Mouse (Mus musculus) induced T-regulatory cell, adult 2 months (primary cell): ENCODE measurements around the gene Psmc3.
A peak's percentile ranks its signal among the peaks of the same experiment; 100 is the strongest.
"Not testable (repeated sequence)": the region's sequence is repeated elsewhere in the genome, so short reads cannot be mapped to it uniquely, and the experiment has no call there.

Experiments
- DNase-seq: peaks from one replicate; pipeline ENCODE4 v3.0.0-alpha.2; 2012; ENCODE audit warnings: low read depth

Psmc3 gene

DNA sequence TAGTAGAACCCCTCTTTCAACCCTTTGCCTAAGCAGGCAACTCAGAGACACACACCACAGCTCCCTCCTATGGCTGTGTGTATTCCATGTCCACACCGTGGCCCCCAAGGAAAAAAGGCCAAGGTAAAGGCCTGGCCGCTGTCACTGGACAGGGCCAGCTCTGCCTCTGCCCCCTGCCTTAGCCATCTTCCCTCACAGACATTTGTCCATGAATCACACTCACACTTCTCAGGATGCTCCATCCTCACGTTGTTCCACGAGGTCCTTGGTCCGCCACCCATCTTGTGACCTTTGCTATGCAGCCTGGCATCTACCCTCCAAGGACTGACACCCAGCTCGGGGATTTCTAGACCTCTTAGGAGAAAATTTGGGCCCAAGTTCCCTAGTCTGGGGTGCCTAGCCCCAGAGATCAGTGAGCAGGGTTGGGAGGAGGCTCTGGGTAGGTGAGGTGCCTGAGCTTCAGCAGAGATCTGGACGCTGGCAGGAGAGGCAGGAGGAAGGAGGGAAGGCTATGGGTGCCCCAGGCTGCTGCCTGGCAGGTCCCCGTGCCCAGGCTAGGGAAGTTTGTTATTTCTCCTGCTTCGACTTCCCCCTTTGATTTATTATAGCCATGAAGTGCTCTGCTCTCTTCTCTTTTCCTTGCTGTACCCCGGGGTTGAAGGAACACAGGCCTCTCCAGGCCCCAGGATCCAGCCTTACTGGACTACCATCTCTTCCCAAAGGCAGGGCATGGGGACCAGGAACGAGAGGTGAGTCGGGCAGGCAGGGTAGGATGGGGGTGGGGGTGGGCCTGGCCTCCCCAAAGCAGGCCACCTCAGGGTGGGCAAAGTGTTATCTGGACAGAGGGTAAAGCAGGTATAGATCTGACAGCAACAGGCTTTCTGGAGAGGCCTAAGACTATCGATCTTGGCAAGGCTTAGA is 28.2 kb downstream of the Psmc3 start, which contains the start of gene Spi1:
Gene Spi1 (plus strand): TSS at position 616 of the 921 bp plus-strand sequence.
- no peak for DNase-seq

DNA sequence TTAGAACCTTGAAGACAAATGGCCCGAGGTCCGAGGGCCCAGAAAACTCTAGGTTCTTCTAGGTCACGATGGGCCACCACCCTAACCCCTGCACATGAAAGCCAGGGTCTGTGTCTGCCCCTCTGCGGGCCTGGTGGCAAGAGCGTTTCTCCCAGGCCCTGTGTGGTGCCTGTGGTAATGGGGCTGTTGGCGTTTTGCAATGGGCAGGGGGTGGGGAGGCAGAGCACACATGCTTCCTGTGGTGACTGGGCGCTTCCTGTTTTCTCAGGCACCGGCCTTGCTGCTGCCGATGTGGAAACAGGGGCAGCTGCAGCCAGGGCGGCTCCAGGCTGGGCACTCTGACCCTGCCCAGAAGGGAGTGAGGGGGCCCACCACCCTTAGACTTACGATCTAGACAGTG is 29.0 kb downstream of the Psmc3 start:
- DNase-seq: peak; percentile 84

DNA sequence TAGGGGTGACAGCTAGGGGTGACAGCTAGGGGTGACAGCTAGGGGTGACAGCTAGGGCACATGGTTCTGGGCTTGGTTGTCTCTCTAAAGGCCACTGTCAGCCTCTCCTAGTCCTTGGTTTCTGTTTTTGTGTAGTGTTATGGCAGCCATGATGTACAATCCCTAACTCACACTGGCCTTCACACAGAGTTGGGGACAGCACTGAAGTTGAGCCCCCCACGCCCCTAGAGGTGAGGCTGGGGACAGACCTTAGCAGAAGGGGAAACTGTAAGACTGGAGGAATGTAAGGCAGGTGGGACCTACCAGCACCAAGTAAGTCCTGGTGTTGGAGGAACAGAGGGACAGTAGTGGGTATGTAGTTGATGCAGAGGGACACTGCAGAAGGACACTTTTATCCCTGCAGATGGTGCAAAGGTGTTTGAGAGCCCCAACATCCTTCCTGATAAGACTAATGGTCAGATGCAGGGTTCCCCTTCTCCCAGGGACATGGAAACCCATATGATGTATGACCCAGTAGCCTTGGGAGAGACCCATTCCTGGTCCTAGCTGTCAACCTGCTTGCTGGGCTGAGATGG is 29.6 kb downstream of the Psmc3 start:
- peak; percentile 33 for DNase-seq

DNA sequence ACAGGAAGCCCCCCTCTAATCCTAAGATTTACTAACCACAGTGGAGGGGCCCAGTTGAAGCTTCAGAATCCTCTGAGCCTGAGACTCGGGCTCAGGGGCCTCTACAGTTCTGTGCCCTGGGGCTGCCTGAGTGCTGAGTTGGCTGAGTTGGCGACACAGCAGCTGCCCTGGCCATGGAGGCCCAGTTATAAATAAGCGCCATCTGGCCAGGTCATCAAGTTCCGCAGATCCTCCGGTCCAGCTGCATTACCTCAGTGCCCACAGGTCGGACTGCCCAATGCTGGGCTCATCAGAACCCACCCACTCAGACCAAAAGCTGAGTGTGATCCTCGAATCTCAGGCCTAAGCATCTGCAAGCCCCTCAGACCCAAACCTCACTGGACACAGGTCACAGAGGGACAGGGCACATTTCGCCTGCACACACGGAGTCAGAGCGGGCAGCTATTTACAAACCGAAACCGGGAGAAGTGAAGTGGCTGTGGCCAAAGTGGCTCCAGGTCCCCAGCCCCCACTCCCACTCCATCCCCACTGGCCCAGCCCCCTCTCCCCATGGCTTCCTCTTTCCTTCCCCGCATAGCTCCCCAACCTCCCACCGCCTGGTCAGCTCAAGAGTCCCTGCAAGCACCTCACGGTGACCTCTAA is 30.5 kb downstream of the Psmc3 start:
- no peak for DNase-seq

DNA sequence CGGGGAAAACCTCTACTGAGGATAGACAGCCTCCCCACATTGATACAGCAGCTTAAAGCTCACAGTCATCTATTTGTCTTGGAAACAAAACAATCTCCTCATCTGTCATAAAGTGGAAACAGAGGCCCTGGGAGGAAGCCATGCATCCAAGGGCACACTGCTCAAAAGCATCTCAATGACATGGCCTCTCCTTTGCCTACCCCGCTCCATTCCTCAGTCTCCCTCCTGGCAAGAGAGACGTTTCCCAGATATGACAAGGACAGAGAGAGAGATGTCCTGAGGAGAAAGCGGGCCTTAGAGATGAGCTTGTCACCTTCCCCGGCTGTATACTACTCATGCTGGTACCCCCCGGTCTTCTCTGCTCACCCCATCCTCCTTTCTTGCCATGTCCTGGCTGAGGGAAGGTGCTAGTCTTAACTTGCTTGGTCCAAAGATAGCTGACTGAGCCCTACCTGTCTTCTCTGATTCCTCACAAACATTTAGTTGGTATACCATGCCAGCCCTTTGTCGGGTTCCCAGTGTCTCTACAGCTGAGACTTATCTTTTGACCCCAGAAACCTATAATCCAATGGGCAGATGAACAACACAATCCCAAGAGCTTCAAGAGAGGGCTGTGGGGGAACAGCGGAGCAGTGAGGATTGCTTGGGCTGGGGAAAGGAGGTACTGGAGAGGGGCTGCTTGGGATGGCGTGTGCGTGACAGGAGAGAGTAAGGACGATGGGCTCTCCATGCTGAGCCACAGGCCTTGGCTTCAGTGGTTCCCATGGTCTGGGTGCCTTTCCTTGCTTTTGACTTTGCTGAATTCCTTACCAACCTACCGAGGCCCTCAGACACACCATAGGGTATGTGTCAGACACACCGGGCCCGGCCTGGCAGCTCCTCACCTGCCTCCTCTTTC is 31.9 kb downstream of the Psmc3 start:
- DNase-seq: no peak

DNA sequence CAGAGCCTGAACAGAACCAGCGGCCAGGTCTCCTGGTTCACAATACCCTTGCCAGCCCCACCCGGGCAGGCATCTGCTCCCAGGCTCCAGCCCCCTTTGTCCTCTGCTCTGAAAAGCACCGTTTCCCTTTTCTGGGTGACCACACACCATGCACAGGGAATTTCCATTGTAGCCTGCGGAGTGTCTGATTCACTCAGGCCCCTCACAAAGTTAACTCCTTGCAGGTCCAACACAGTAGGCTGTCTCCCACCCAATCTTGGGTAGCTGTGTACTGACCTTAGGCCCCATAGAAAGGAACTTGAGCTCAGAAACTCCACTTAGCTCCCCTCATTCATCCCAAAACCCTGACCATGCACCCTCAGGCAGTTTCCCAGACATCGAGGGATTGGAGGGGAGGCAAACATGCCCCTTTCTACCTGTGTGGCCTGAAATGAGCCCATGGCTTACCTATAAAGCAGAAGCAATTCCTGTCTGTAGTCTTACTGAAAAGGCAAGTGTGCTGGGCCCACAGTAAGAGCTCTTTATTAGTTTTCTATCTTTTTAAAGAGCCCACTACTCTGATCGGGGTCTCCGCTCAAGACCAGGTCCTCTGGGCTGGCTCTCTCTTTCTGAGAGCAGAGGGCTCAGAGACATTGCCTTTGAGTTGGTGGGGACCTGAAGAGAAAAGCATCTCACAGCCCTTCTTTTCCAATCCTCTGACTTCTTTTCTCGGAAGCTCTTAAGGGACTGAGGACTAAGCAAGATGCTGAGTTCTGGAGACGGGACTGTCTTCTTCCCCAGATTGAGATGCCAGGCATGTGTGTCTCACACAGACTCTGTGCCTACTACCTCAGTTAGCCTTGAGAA is 32.8 kb downstream of the Psmc3 start:
- DNase-seq: no peak

DNA sequence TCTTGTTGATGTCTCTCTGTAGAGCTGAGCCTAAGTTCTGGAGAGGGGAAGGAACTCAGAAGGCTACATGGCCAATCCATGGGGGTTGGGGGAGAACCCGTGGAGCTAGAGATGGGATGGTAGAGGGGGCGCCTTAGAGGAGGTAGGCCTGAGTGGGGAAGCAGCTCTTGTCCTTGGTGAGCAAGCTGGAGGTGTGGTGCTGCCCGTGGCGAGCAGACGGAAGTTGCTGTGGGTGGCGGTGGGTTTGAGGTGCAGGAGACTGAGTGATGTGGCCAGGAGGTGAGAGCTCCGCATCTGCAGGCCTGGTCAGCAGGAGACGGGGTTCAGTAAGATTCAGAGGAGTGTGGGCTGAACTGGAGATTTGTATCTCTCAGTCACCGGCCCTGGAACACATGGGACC is 33.6 kb downstream of the Psmc3 start:
- DNase-seq: peak; percentile 56

DNA sequence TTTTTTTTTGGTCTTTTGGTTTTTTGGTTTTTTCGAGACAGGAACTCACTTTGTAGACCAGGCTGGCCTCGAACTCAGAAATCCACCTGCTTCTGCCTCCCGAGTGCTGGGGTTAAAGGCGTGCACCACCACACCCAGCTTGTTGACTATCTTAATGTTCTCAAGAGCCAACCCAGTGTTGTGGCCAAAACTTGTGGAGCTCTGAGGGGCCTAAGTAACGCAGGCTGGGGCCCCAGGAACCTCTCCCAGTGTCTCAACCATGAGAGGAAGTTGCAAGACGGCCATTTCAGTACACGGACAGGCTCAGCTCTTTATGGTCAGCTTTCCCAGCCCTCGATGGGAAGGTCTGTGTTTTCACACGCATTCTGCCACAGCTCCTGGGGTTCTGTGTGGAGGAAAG is 35.2 kb downstream of the Psmc3 start:
- no peak for DNase-seq

DNA sequence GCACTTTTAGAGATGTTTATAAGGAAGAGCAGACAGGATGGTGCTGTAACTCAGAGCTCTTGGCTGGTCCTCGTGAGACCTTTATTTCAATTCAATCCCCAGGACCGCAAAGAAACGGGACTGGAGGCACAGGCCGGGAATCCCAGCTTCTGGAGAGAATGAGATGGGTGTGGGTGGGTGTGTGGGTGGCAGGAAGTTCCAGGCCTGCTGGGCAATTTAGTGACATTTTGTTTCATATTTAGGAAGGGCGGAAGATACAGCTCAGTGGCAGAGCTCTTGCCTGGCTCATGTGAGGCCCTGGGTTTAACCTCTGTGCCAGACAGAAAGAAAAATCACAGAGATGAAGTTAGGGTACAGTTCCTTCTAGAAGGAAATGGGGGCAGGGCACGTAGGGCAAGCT is 36.4 kb downstream of the Psmc3 start:
- DNase-seq: no peak

DNA sequence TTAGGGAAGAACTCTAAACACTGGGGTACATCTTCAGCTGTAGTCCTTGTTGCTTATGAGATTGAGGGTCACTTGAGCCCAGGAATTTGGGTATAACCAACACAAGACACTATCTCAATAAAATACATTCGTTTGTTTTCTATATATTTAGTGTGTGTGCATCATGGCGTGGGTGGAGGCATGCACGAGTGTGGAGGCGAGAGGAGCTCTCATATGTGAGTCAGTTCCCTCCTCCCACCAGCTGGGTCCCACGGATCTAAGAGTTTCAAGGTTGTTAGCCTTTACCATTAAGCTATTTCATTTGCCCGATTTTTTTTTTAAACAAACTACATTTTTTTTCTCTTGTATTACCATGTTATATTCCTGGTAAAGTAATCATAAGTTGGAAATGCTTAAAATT is 37.0 kb downstream of the Psmc3 start:
- peak; percentile 29 for DNase-seq

DNA sequence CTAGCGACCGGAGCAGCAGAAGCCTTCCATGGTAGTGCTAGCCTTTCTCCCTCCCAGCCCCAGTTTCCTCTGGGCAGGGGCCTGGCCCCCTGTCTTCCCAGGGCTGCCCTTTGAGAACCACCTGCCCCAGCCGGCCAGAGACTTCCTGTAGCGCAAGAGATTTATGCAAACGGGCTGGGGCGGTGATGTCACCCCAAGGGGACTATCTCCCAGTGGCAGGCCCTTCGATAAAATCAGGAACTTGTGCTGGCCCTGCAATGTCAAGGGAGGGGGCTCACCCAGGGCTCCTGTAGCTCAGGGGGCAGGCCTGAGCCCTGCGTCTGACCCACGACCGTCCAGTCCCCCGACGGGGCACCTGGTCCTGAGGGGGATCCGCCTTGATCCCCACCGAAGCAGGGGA is 42.7 kb downstream of the Psmc3 start:
- DNase-seq: no peak

DNA sequence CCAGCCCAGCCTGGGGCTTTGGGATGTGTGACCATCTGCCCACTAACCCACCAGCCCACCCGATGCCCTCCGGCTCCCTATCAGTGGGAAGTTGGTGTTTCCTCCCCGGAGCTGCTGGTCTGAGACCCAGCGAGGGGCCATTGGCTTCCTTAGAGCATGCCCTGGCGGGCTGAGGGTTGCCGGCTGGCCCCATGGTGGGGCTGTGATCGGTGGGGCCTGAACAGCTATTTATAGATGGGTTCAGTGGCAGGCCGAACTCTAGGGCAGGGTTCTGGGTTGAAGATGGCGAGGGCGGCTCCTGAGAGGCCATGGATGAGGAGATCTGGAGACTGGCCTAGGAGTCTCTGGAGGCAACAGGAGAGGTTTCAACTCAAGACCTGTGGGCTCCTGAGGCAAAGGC is 43.2 kb downstream of the Psmc3 start:
- no peak for DNase-seq

DNA sequence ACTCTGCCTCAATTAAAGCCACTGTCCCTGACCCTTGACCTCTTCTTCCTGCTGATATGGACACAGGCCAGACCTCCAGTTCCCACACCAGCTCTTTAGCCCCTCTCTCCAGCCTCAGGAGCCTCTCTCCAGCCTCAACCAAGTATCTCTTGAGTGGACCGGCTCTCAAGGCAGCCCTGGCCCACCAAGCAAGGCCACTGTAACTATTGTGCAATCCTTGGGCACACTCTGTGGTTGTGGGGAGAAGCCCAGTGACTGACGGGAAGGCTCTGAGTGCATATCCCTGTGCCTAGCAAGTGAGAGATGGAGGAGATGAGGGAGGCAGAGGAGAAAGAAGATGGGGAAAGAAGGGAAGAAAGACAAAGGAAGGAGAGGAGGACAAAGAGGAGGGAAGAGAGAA is 44.3 kb downstream of the Psmc3 start:
- no peak for DNase-seq

DNA sequence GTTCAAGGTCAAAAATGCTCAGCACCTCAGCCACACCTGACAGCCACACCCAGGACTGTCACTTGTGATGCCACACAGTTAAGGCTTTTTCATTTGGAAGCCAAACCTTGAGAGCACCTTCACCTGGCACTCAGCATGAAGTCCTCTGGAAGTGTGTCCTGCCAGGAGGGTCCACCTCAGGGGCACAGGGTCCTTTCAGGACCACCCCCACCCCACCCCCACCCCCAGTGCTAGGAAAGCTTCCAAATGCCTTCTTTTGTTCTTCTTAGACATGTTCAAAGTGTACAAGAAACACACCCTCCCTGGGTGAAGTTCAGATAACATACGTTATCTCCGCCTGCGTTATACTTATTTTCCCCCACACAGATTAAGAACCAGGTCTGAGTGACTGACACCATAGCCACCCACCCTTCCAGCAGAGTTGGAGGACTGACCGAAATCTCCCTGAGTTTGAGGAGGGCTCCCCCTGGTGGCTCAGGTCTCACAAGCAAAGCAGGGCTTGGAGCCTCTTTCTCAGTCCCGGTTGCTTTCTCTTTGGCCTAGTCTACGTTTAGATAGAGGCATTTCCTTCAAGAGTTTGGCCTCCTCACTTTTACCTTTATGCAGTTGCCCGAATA is 47.4 kb downstream of the Psmc3 start:
- DNase-seq: peak; percentile 95

DNA sequence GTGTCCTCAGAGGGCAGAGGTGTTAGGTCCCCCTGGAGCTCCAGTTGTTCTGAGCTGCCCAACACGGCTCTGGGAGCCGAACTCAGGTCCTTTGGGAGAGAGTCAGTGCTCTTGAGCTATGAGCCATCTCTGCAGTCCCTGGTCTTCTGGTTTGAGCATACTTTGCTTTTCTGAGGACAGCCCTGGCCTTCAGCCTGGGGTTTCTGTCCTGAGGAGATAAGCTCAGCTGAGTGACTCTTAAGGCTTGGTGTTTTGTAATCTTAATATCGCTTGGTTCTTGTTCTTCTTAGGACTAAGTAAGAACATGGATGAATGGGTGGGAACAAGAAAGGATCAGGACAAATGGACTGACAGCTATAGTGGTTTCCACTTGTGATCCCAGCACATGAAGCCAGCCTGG is 54.3 kb downstream of the Psmc3 start:
- DNase-seq: no peak

DNA sequence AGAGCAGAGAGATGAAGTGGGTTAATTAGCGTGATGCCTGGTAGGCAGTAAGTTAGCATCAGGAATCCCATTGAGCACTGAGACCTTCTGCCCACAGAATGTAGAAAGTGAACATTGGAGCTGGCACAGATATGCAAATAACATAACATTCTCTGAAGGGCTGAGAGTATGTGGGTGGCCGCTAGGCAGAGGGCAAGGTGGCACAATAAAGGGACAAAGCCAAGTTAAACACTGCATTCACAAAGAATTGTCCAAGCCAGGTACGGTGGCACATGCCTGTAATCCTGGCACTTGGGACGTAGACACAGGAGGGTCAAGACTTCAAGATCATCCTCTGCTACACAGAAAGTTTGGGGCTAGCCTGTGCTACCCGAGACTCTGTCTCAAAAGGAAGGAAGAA is 55.4 kb downstream of the Psmc3 start:
- no peak for DNase-seq

DNA sequence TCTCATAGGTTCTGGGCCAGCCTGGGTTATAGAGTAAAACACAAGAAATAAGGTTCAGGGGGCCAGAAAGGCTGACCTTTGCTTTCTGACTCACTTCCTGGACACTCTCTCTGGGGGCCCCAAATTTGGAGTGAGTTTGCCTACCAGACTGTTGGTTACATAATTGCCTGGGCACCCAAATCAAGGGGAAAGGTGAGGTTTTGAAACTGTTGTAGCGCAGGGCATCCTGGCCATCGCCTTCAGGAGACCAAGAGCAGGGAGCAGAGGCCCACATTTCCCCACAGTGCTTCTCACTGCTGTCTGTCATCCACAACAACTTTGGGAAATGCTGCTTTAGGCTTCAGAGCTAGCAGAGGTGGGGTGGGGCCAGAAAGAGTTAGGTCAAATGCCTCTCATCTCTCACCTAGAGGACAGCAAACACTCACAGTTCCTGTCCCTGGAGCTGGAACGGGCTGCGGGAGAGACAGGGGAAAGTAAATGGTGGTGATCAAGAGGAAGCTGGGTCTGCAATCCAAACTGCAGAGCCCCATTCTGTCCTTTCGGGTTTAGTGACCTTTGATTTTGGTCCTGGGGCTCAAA is 56.1 kb downstream of the Psmc3 start:
- DNase-seq: no peak

DNA sequence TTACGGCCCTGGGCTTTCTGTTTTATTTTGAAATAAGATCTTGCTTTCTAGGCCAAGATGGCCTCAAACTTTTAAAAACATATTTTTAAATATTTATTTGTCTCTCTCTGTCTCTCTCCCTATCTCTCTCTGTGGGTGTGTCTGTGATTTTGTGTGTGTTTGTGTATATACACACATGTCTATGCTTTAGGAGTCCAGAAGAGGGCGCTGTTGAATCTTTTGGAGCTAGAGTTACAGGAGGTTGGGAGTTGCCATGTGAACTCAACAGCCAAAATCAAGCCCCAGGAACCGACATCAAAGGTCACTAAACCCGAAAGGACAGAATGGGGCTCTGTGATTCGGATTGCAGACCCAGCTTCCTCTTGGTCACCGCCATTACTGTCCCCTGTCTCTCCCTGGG is 56.6 kb downstream of the Psmc3 start:
- peak; percentile 34 for DNase-seq

DNA sequence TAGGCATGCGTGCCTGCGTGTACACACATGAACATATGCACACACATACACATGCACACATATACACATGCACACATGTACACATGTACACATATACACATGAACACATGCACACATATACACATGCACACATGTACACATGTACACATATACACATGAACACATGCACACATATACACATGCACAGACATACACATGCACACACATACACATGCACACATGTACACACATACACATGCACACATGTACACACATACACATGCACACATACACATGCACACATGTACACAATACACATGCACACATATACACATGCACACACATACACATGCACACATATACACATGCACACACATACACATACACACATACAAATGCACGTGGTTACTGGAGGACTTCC is 58.0 kb downstream of the Psmc3 start:
- not testable (repeated sequence) for DNase-seq

DNA sequence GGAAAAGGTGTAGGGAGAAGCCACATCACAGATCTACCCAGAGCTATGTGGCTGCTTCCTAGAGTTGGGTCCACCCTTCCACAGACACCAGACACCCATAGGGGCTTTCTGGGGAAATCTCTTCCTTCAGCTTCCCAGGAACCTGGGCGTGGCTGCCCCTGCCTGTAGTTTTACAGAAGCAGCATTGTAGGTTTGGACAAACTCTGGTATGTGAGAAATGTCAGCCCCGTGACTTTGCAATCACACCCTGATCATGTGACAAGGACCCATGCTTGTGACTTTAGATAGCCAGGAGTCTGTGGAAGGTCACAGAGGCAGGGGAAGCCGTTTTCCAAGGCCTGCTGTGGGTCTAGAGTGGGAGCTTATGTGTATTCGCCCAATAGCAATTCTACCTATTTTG is 58.7 kb downstream of the Psmc3 start:
- no peak for DNase-seq
